Mouse (Mus musculus) small intestine, adult 2 months (tissue): Measurements from ENCODE around the gene Slc25a30.

ENCODE experiments used
- CTCF ChIP-seq: fragments of 200-500 bp; IDR thresholded peaks from 2 replicates; pipeline ENCODE4 v1.5.1; 2012; ENCODE audit warnings: low read depth, mild to moderate bottlenecking, control low read depth, inconsistent platforms, low read length, moderate library complexity, mixed read lengths; ENCODE audit not compliant: insufficient replicate concordance, insufficient read length; ENCODE audit errors: extremely low read depth
- POLR2A ChIP-seq: fragments of 200-500 bp; IDR thresholded peaks from 2 replicates; pipeline ENCODE4 v1.6.1; 2012; ENCODE audit warnings: low read depth, mild to moderate bottlenecking, control low read depth, inconsistent platforms, low read length, moderate library complexity

DNA sequence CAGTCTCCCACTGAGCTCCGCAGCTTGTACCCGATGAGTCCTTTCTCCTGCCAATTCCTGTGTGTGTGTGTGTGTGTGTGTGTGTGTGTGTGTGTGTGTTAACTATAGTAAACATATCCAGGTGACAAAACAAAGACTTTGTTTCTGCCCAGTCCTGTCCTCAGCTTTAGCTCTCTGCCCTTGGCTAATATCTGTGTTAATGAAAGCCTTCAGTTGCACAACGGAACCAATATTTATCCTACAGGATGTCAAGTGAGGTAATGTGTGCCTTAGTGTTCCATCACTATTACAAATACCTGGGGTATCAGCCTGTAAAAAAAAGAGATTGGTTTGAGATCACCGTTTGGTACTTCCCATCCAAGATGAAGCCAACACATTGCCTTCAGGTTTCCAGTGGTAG, 6.3 kb upstream of the Slc25a30 start:
- TF ChIP-seq CTCF (no peak), POLR2A (no peak)
